Mouse (Mus musculus) spleen, postnatal 10 days (tissue): ENCODE results near the gene Ugcg.
"Not testable (repeated sequence)": the region's sequence is repeated elsewhere in the genome, so short reads cannot be mapped to it uniquely, and the experiment has no call there.

ENCODE experiments used
- DNase-seq, 2 experiments: peaks; one replicate each; pipeline ENCODE4 v3.0.0; 2021 to 2022; ENCODE audit warnings: low spot score in 2 of 2

Gene Ugcg

DNA sequence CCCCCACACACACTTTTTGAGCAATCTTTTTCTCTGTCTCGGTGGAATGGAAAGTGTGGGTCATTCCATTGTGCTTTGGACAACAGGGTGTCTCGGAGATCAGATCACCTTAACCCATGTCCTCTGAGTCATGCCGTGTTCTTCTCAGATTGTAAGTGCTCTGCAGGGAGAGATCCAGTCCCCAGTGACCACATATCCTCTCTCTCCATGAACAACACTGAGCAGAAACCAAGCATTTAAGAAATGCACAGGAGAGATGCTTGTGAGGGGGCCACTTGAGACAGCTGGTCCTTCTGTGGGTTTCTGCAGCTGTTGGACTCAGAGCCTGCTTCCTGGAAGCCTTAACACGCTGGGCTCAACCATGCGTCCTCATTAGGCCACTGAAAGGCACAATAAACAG, 66.9 kb downstream of the Ugcg start:
- no peak for DNase-seq

DNA sequence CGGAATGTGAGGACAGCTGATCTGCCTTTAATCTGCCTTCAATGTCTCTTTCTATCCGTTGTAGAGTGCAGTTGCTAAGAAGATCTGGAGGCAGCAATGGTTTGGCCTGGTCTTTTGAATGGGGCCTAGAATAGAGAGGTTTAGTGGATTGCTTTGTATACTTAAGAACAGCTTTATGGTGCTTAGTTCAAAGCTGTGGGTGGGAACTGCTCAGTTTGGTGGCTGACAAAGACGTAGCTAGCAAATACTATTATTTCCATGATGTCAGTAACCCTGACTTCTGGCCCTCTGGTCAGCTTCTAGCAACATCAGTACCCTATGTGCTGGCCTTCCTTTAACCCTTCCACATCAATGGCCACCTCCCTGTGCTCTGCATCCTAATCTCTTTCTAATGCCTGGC, 68.8 kb downstream of the Ugcg start:
- no peak for DNase-seq

DNA sequence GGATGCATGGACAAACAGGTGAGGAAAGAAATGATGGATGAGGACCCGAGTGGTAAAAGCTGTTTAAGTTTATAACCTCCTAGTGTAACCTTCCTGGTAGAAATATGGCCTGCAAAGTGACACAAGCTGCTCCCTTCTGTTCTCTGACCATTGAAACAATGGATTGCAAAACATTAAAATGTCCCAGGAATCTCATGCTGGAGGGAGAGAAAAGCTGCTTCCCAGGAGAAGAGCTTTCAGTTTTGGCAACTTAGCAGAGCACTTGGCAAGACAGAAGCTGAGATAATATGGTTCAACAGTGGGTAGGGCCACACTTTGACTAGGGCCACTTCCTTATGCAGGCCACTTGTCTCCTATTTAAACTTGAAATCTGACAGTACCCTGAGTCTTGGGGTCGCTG, 69.7 kb downstream of the Ugcg start:
- DNase-seq: no peak

DNA sequence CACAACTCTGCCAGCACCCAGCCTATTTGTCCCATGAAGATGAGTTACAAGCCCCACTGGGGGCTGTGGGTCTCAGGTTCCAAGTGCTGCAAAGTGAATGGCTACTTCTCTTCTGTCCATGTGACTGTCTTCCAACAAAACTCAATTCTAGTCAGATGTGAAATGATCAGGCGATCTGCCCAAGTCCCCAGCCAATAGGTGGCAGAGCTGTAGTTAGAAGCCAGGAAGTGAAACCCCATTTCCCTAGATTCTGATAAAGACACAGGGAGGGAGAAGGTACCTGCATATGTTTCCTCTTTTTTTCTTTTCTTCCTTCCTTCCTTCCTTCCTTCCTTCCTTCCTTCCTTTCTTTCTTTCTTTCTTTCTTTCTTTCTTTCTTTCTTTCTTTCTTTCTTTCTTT, 70.7 kb downstream of the Ugcg start:
- peak in 1 of 2 experiments; percentile 21 for DNase-seq

DNA sequence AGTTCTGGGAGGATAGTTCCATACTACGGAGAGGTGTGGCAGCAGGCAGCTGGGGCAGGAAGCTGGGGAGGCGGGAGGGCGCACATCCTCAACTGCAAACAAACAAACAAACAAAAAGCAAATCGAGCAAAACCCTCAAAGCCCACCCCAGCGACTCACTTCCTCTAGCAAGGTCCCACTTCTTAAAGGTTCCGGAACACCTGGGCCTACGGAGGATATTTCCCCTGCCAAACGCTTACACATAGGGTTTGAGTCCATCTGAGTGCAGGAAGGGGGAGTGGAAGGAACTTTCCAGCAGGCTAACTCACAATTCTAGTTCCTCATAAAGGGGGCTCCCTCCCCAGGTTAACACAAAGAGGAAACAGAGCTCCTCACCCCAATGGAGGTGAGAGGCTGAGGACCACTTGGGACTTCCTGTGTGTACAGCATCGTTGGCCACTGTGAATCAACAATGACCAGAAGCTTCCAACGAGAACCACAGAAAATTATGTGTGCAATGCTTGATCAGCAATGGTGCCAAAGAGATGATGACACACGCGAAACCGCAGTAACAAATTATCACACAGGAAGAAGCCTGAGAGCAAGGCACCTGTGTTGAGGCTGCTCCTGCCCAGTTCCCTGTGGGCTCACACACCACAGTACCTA, 71.9 kb downstream of the Ugcg start:
- DNase-seq: peak; percentile 28 to 48

DNA sequence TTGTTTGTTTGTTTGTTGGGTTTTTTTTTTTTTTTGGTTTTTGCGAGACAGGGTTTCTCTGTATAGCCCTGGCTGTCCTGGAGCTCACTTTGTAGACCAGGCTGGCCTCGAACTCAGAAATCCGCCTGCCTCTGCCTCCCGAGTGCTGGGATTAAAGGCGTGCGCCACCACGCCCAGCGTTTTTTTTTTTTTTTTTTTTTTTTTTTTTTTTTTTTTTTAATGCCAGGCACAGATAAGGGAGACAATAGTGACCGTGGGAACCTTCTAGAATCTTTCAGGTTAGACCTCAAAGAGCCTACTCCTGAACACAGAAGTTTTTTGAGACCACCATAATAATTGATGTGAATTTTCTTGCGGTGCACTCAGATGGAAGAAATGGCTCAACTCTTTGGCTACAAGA, 72.5 kb downstream of the Ugcg start:
- DNase-seq: not testable (repeated sequence)

DNA sequence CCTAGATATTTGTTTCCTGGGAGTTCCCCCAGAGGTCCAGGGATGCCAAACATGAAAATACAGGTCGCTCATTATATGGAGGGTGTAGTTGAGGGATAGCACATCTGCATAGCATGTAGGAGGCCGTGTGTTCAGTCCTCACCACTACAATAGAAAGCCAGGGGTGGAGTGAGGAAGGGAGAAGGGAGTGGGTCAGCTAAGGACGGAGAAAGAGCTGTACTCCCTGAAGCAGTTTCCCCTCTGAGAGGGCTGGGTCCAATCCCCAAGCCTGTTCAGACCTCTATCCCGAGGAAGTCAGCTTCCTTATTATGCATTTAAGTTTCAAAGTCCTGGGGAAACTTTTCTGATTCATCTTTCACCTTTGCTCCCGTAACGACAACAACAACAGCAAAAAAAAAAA, 73.1 kb downstream of the Ugcg start:
- DNase-seq: no peak

DNA sequence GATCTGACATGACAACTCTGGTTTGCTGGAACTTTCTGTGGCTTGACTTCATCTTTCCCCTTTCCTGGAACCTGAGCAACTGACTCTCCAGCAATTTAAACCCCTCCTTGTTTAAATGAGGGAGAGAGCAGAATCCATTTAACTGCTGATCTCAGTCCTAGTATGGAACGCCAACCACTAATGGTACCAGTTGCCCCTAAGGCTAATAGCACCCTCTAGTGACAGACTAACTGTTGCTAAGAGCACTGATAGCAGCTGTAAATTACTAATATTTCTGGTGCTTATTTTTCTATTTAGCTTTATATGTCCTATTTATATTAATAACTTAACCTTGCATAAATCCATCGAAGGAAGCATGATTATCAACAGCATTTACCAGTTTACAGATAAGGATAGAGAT, 74.4 kb downstream of the Ugcg start:
- no peak for DNase-seq

DNA sequence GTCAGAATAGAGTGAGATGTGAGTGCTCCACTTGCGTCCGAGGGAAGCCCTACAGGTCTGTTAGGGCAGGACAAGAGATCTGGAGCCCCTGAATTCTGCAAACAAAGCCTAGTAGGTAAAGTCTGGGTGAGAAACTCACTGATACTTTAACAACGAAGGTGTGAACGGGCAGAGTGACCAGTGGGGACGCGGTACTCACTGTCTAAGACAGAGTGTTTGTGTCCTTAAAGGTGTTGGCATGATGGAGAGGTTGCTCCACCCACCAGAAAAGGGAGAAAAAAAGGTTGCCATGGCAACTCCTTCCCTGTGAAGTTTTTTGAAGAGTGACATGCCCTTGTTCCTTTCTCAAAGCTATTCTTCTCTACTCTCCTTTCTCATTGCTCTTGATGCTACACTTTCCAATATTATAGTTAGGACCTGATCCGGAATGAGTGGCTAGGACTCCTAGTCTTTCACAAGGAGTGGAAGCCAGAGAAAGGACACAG, 75.6 kb downstream of the Ugcg start:
- DNase-seq: no peak

DNA sequence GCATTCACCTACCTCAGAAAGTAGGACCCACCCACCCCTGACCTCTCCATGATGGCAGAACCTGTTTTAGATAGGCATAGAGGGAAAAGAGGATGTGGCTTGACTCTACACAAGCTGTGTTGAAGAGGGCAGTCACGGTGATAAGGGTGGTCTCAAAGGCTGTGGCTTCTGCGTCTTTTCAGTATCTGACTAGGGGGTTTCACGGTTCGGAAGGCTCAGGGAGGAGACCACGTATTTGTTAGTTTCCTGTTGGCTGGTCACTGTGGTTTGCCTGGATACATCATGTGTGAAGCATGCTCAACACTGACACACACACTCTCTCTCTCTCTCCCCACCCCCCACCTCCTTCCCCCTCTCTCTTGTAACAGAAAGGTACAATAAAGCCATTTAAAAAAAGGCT, 76.1 kb downstream of the Ugcg start:
- DNase-seq: peak in 1 of 2 experiments; percentile 18

DNA sequence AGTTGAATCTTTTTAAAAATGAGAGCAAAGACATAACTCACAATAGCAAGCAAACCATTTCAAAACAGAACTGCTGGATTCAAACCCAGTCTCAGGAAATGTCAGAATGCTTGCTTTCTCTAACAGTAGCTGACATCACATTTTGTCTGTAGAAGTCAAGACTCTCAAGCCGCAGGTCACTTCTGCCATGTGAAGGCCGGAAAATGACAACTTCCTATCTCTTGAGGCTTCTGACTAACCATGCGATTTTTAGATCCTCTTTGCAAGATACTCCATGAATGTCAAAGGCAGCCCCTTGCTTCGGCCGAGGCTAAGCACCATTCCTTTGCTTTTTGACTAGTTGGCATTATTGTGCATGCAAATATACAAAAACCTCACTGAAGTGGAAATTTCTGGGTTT, 76.6 kb downstream of the Ugcg start:
- peak in 1 of 2 experiments; percentile 7 for DNase-seq
